Mouse (Mus musculus): ENCODE data around the gene Pde11a. TPM values are rescaled to one million over a fixed set of nuclear protein-coding genes. Genes with fewer than 3 reads are reported as not detected.
A peak's percentile ranks its signal among the peaks of the same experiment; 100 is the strongest.

Gene Pde11a
- polyA plus RNA-seq, 1 experiment from 2014 or later = 0.52 TPM

- H3K4me3 ChIP-seq (ENCODE audit: low read depth, low read length) = no peak overlapping the region
- H3K4me1 ChIP-seq (ENCODE audit: control insufficient read depth, insufficient read depth, low read length) = 0 out of 2 replicates have a peak, but pooled peaks cover 5% of the 10 kb centered on the region
- H3K9ac ChIP-seq (ENCODE audit: low read length) = no peak overlapping the region
- WGBS = 66% methylated on average over 11 of the region's 11 CpGs
- ATAC-seq (ENCODE audit: insufficient number of reproducible peaks, low FRiP score, low TSS enrichment, low read depth) = no peak
- H3K27ac ChIP-seq (replicated peaks; ENCODE audit: low read depth, low read length) = no peak overlapping the region
- no peaks in the 10 kb centered on the region for H3K36me3 ChIP-seq (ENCODE audit: control insufficient read depth, insufficient read depth, low read length)
- no peak overlapping the region for H3K4me2 ChIP-seq (ENCODE audit: low read depth, severe bottlenecking)
- H3K27me3 ChIP-seq (ENCODE audit: control insufficient read depth, insufficient read depth, low read length) = no peaks in the 10 kb centered on the region
- no peak for DNase-seq (ENCODE audit: low spot score)
- H3K9me3 ChIP-seq (ENCODE audit: control insufficient read depth, low read length) = no peaks in the 10 kb centered on the region
Observed at GRCm38 (mm10) chr2:76051385-76051784, 287.2 kb downstream of the Pde11a start.

GRCm38 (mm10) chr2:76050911-76051310 lies 287.7 kb downstream of the Pde11a start:
- no peak for DNase-seq (ENCODE audit: low spot score)
- 84% methylated on average over 4 of the region's 4 CpGs for WGBS

GRCm38 (mm10) chr2:76050092-76050491 lies 288.5 kb downstream of the Pde11a start:
- Histone ChIP-seq H3K9ac (ENCODE audit: low read length) (no peak overlapping the region), H3K4me1 (ENCODE audit: control insufficient read depth, insufficient read depth, low read length) (peaks cover 8% of the 10 kb centered on the region; the same call in 1 of the 2 replicates), H3K36me3 (ENCODE audit: control insufficient read depth, insufficient read depth, low read length) (no peaks in the 10 kb centered on the region), H3K27me3 (ENCODE audit: control insufficient read depth, insufficient read depth, low read length) (no peaks in the 10 kb centered on the region), H3K27ac (replicated peaks; ENCODE audit: low read depth, low read length) (no peak overlapping the region), H3K4me3 (ENCODE audit: low read depth, low read length) (no peak overlapping the region), H3K9me3 (ENCODE audit: control insufficient read depth, low read length) (no peaks in the 10 kb centered on the region), H3K4me2 (ENCODE audit: low read depth, severe bottlenecking) (no peak overlapping the region)
- no peak for ATAC-seq (ENCODE audit: insufficient number of reproducible peaks, low FRiP score, low TSS enrichment, low read depth)
- 70% methylated on average over 10 of the region's 10 CpGs for WGBS
- DNase-seq (ENCODE audit: low spot score) = no peak

More at GRCm38 (mm10) chr2:76050911-76051310, 287.7 kb downstream of the Pde11a start:
- Histone ChIP-seq H3K27me3 (ENCODE audit: control insufficient read depth, insufficient read depth, low read length) (no peaks in the 10 kb centered on the region), H3K4me1 (ENCODE audit: control insufficient read depth, insufficient read depth, low read length) (0 out of 2 replicates have a peak, but pooled peaks cover 5% of the 10 kb centered on the region), H3K4me2 (ENCODE audit: low read depth, severe bottlenecking) (no peak overlapping the region), H3K27ac (replicated peaks; ENCODE audit: low read depth, low read length) (no peak overlapping the region), H3K4me3 (ENCODE audit: low read depth, low read length) (no peak overlapping the region), H3K9me3 (ENCODE audit: control insufficient read depth, low read length) (no peaks in the 10 kb centered on the region), H3K36me3 (ENCODE audit: control insufficient read depth, insufficient read depth, low read length) (no peaks in the 10 kb centered on the region), H3K9ac (ENCODE audit: low read length) (no peak overlapping the region)
- ATAC-seq (ENCODE audit: insufficient number of reproducible peaks, low FRiP score, low TSS enrichment, low read depth) = no peak

- ATAC-seq (ENCODE audit: insufficient number of reproducible peaks, low FRiP score, low TSS enrichment, low read depth) (no peak), DNase-seq (ENCODE audit: low spot score) (no peak)
- 64% methylated on average over 8 of the region's 8 CpGs for WGBS
- Histone ChIP-seq H3K27me3 (ENCODE audit: control insufficient read depth, insufficient read depth, low read length) (no peaks in the 10 kb centered on the region), H3K36me3 (ENCODE audit: control insufficient read depth, insufficient read depth, low read length) (no peaks in the 10 kb centered on the region), H3K9ac (ENCODE audit: low read length) (no peak overlapping the region), H3K4me2 (ENCODE audit: low read depth, severe bottlenecking) (no peak overlapping the region), H3K27ac (replicated peaks; ENCODE audit: low read depth, low read length) (no peak overlapping the region), H3K4me3 (ENCODE audit: low read depth, low read length) (no peak overlapping the region), H3K4me1 (ENCODE audit: control insufficient read depth, insufficient read depth, low read length) (peaks cover 8% of the 10 kb centered on the region; the same call in 1 of the 2 replicates), H3K9me3 (ENCODE audit: control insufficient read depth, low read length) (no peaks in the 10 kb centered on the region)
Observed at GRCm38 (mm10) chr2:76049529-76049928, 289.0 kb downstream of the Pde11a start.

- Histone ChIP-seq H3K9me3 (ENCODE audit: control insufficient read depth, low read length) (no peaks in the 10 kb centered on the region), H3K9ac (ENCODE audit: low read length) (no peak overlapping the region), H3K4me1 (ENCODE audit: control insufficient read depth, insufficient read depth, low read length) (peaks cover 8% of the 10 kb centered on the region; the same call in 1 of the 2 replicates), H3K4me2 (ENCODE audit: low read depth, severe bottlenecking) (no peak overlapping the region), H3K27me3 (ENCODE audit: control insufficient read depth, insufficient read depth, low read length) (no peaks in the 10 kb centered on the region), H3K36me3 (ENCODE audit: control insufficient read depth, insufficient read depth, low read length) (no peaks in the 10 kb centered on the region), H3K27ac (replicated peaks; ENCODE audit: low read depth, low read length) (no peak overlapping the region), H3K4me3 (ENCODE audit: low read depth, low read length) (no peak overlapping the region)
- 87% methylated on average over 12 of the region's 12 CpGs for WGBS
- DNase-seq (ENCODE audit: low spot score) = no peak
- no peak for ATAC-seq (ENCODE audit: insufficient number of reproducible peaks, low FRiP score, low TSS enrichment, low read depth)
Observed at GRCm38 (mm10) chr2:76047740-76048139, 290.8 kb downstream of the Pde11a start.

GRCm38 (mm10) chr2:76042210-76042609 lies 296.4 kb downstream of the Pde11a start:
- Histone ChIP-seq H3K36me3 (ENCODE audit: control insufficient read depth, insufficient read depth, low read length) (no peaks in the 10 kb centered on the region), H3K4me1 (ENCODE audit: control insufficient read depth, insufficient read depth, low read length) (peaks cover 3% of the 10 kb centered on the region; the same call in 1 of the 2 replicates), H3K27ac (replicated peaks; ENCODE audit: low read depth, low read length) (no peak overlapping the region), H3K9me3 (ENCODE audit: control insufficient read depth, low read length) (no peaks in the 10 kb centered on the region), H3K4me3 (ENCODE audit: low read depth, low read length) (no peak overlapping the region), H3K4me2 (ENCODE audit: low read depth, severe bottlenecking) (no peak overlapping the region), H3K27me3 (ENCODE audit: control insufficient read depth, insufficient read depth, low read length) (no peaks in the 10 kb centered on the region), H3K9ac (ENCODE audit: low read length) (no peak overlapping the region)
- ATAC-seq (ENCODE audit: insufficient number of reproducible peaks, low FRiP score, low TSS enrichment, low read depth) (no peak), DNase-seq (ENCODE audit: low spot score) (no peak)
- 88% methylated on average over 10 of the region's 10 CpGs for WGBS

- Histone ChIP-seq H3K4me1 (ENCODE audit: control insufficient read depth, insufficient read depth, low read length) (peaks cover under 1% of the 10 kb centered on the region; the same call in 1 of the 2 replicates), H3K27ac (replicated peaks; ENCODE audit: low read depth, low read length) (no peak overlapping the region), H3K9me3 (ENCODE audit: control insufficient read depth, low read length) (no peaks in the 10 kb centered on the region), H3K36me3 (ENCODE audit: control insufficient read depth, insufficient read depth, low read length) (no peaks in the 10 kb centered on the region), H3K4me3 (ENCODE audit: low read depth, low read length) (no peak overlapping the region), H3K4me2 (ENCODE audit: low read depth, severe bottlenecking) (no peak overlapping the region), H3K27me3 (ENCODE audit: control insufficient read depth, insufficient read depth, low read length) (no peaks in the 10 kb centered on the region), H3K9ac (ENCODE audit: low read length) (no peak overlapping the region)
- DNase-seq (ENCODE audit: low spot score) = no peak
- WGBS = 96% methylated on average over 7 of the region's 7 CpGs
- ATAC-seq (ENCODE audit: insufficient number of reproducible peaks, low FRiP score, low TSS enrichment, low read depth) = no peak
Observed at GRCm38 (mm10) chr2:76040116-76040515, 298.5 kb downstream of the Pde11a start.

- Histone ChIP-seq H3K9me3 (ENCODE audit: control insufficient read depth, low read length) (no peaks in the 10 kb centered on the region), H3K4me3 (ENCODE audit: low read depth, low read length) (no peak overlapping the region), H3K4me2 (ENCODE audit: low read depth, severe bottlenecking) (peak overlapping the region; percentile 18; the same call in 1 of the 2 replicates), H3K36me3 (ENCODE audit: control insufficient read depth, insufficient read depth, low read length) (no peaks in the 10 kb centered on the region), H3K9ac (ENCODE audit: low read length) (peak overlapping the region; percentile 43; the same call in 1 of the 2 replicates), H3K27ac (replicated peaks; ENCODE audit: low read depth, low read length) (peak overlapping the region; percentile 85), H3K27me3 (ENCODE audit: control insufficient read depth, insufficient read depth, low read length) (no peaks in the 10 kb centered on the region), H3K4me1 (ENCODE audit: control insufficient read depth, insufficient read depth, low read length) (peaks cover 16% of the 10 kb centered on the region)
- WGBS = 17% methylated on average over 8 of the region's 8 CpGs
- peak; percentile 71 for DNase-seq (ENCODE audit: low spot score)
- peak; percentile 72 for ATAC-seq (ENCODE audit: insufficient number of reproducible peaks, low FRiP score, low TSS enrichment, low read depth)
Observed at GRCm38 (mm10) chr2:76030080-76030479, 308.5 kb downstream of the Pde11a start.

All from limb, embryonic 11.5 days (tissue).